Mouse (Mus musculus): ENCODE data around the gene Trp53i13.

DNA sequence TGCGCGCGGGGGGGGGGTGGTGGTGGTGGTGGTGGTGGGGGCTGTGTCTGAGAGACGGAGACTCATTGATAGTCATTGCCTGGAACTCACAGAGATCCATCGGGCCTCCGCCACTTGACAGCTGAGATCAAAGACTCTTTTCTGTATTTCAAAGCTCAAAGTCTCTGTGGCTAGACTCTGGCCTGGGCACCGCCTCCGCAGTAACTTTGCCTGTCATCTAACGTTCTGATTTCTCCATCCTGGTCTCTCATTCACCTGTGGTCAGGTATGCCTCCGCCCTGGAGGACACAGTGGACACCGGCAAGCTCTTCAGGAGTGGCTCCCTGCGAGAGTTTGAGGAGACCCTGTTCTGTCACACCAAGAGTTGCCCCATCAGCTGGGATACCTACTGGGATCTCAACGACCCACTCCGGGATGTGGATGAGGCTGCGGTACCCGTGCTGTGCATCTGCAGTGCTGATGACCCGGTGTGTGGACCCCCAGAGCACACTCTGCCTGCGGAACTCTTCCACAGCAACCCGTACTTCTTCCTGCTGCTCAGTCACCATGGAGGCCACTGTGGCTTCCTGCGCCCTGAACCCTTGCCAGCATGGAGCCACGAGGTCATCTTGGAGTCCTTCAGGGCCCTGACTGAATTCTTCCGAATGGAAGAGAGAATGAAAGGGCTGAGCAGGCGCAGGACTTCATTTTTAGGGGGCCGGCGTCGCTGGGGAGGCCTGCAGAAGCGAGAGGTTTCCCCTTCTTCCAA lies 2.4 kb upstream of the Trp53i13 start:
- TF ChIP-seq POLR2A (IDR thresholded peaks at IDR 0.05; ENCODE audit: insufficient read depth, low read depth, low read length) (no peak), CTCF (IDR thresholded peaks at IDR 0.05; ENCODE audit: insufficient read depth, low read depth, low read length) (no peak)
